Mouse (Mus musculus) limb, embryonic 11.5 days (tissue): ENCODE data around the gene Tmem178. TPM values are rescaled to one million over a fixed set of nuclear protein-coding genes. Genes with fewer than 3 reads are reported as not detected.
"Not testable (repeated sequence)": the region's sequence is repeated elsewhere in the genome, so short reads cannot be mapped to it uniquely, and the experiment has no call there.

Experiments
- ATAC-seq: fragments of 200-750 bp; cut with Nextera tagmentation; 2 replicates; pipeline ENCODE4 v1.8.0; 2017; ENCODE audit warnings: low read depth; ENCODE audit not compliant: insufficient number of reproducible peaks, low FRiP score, low TSS enrichment
- DNase-seq: peaks from one replicate; pipeline ENCODE4 v3.0.0-alpha.2; 2015; ENCODE audit warnings: low spot score
- H3K27ac ChIP-seq: fragments of 300-500 bp; sonication (generic); replicated peaks from 2 replicates; pipeline ENCODE4 v1.5.1; 2014; ENCODE audit warnings: low read depth, mild to moderate bottlenecking, low read length
- H3K27me3 ChIP-seq: fragments of 300-500 bp; sonication (generic); 2 replicates; pipeline ENCODE4 v1.6.1; 2014; ENCODE audit warnings: mild to moderate bottlenecking, low read length, mixed read lengths; ENCODE audit not compliant: control insufficient read depth, insufficient read depth
- H3K36me3 ChIP-seq: fragments of 300-500 bp; sonication (generic); 2 replicates; pipeline ENCODE4 v1.6.1; 2014; ENCODE audit warnings: mild to moderate bottlenecking, low read length, moderate library complexity, mixed read lengths; ENCODE audit not compliant: control insufficient read depth, insufficient read depth
- H3K4me1 ChIP-seq: fragments of 300-500 bp; sonication (generic); 2 replicates; pipeline ENCODE4 v1.6.1; 2014; ENCODE audit warnings: low read length, mixed read lengths; ENCODE audit not compliant: control insufficient read depth, insufficient read depth
- H3K4me2 ChIP-seq: fragments of 300-500 bp; sonication (generic); 2 replicates; pipeline ENCODE4 v1.6.1; 2014; ENCODE audit warnings: low read depth, mild to moderate bottlenecking, moderate library complexity; ENCODE audit not compliant: severe bottlenecking
- H3K4me3 ChIP-seq: fragments of 300-500 bp; sonication (generic); 2 replicates; pipeline ENCODE4 v1.5.1; 2014; ENCODE audit warnings: low read depth, low read length
- H3K9ac ChIP-seq: fragments of 300-500 bp; sonication (generic); 2 replicates; pipeline ENCODE4 v1.6.1; 2014; ENCODE audit warnings: mild to moderate bottlenecking, low read length
- H3K9me3 ChIP-seq: fragments of 300-500 bp; sonication (generic); 2 replicates; pipeline ENCODE4 v1.6.1; 2016; ENCODE audit warnings: low read length; ENCODE audit not compliant: control insufficient read depth
- WGBS: fragments of 180-500 bp; shearing (Covaris S2); extraction: QIAGEN DNeasy Blood & Tissue Kit; methylation state at CpG from one replicate; pipeline ENCODE4 v1.1.7; 2014; 5-methylcytosine and 5-hydroxymethylcytosine counted together
- polyA plus RNA-seq: library from polyadenylated mRNA; unstranded; fragments of >200 nt; fragmentation: Nextera tagmentation; extraction: Ambion mirVana; gene quantifications from 2 replicates; pipeline ENCODE4 v1.2.1, GENCODE M21; 2014

Gene Tmem178
- polyA plus RNA-seq, 1 experiment from 2014 or later = 6.9 TPM

GRCm38 (mm10) chr17:80936521-80936920 is 7.9 kb upstream of the Tmem178 start:
- 67% methylated on average over 5 of the region's 5 CpGs for WGBS
- Histone ChIP-seq H3K4me2 (no peak overlapping the region), H3K4me1 (no peaks in the 10 kb centered on the region), H3K9me3 (no peaks in the 10 kb centered on the region), H3K27me3 (no peaks in the 10 kb centered on the region), H3K27ac (no peak overlapping the region), H3K4me3 (no peak overlapping the region), H3K9ac (no peak overlapping the region), H3K36me3 (no peaks in the 10 kb centered on the region)
- DNase-seq (no peak), ATAC-seq (no peak)

- H3K27ac ChIP-seq = no peak overlapping the region
- H3K9me3 ChIP-seq = no peaks in the 10 kb centered on the region
- H3K4me2 ChIP-seq = no peak overlapping the region
- no peak for ATAC-seq
- H3K36me3 ChIP-seq = no peaks in the 10 kb centered on the region
- no peak overlapping the region for H3K9ac ChIP-seq
- no peak overlapping the region for H3K4me3 ChIP-seq
- 81% methylated on average over 7 of the region's 7 CpGs for WGBS
- H3K27me3 ChIP-seq = peaks cover 2% of the 10 kb centered on the region; the same call in 1 of the 2 replicates
- no peaks in the 10 kb centered on the region for H3K4me1 ChIP-seq
- no peak for DNase-seq
Measured at GRCm38 (mm10) chr17:80939833-80940232, 4.6 kb upstream of the Tmem178 start.

DNA sequence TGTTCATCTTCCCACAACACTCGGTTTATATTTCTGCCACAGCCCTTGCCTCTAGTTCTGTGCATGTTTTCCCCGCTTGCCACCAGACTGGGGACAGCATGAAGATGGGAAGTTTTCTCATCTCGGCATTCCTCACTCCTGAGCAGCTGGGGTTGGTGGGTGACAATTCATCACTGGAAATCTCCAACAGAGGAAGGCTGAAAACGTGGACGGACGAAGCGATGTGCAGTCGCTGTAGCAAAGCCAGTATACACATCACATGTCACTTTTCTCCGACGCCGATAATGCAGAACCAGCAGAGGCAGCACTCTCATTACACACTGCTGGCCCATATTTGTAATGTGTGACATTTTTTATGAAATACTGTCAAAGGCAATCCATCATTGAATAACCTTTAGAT is 2.6 kb upstream of the Tmem178 start:
- H3K27me3 ChIP-seq = peaks cover 8% of the 10 kb centered on the region; the same call in 1 of the 2 replicates
- no peak overlapping the region for H3K9ac ChIP-seq
- ATAC-seq (no peak), DNase-seq (no peak)
- H3K27ac ChIP-seq = no peak overlapping the region
- WGBS = 68% methylated on average over 11 of the region's 11 CpGs
- no peaks in the 10 kb centered on the region for H3K9me3 ChIP-seq
- H3K4me3 ChIP-seq = no peak overlapping the region
- no peaks in the 10 kb centered on the region for H3K36me3 ChIP-seq
- no peak overlapping the region for H3K4me2 ChIP-seq
- H3K4me1 ChIP-seq = no peaks in the 10 kb centered on the region

DNA sequence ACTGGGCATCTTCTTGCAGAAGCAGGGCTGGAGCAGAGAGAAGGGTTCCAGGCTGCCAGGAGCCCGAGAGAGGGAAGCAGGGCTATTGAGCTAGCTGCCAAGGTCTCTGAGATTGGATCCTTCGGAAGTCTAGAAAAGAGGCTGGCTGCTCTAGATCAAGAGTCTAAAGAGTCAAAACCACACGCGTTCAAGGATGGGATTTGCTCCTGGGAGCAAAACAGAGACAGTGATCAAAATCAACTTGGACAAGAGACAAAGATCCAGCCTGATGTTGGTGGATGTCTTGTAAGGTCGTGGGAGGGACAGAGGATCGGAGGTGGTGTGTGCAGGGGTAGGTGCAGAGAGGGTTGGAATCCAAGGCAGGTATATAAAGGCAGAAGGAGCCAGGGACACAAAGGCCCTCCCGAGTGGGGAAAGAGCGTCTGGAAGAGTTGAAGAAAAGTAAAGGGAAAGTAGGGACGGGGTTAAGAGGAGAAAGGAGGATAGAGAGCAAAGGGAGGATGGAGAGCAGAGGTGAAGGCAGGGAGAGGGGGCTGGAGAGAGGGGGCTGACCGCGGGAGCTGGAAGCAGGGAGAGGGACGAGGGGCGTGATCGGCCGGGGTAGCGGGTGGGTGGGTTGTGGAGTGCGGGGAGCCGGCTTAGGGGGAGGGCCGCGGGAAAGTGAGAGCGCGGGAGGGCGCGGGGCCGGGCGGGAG is 450 bp upstream of the Tmem178 start:
- peak overlapping the region; percentile 71 for H3K4me3 ChIP-seq
- WGBS = 3% methylated on average over 21 of the region's 26 CpGs

GRCm38 (mm10) chr17:80945510-80945909 is 1.1 kb downstream of the Tmem178 start:
- not testable (repeated sequence) for H3K9me3 ChIP-seq, H3K4me3 ChIP-seq, DNase-seq, H3K9ac ChIP-seq, H3K36me3 ChIP-seq, ATAC-seq, H3K27me3 ChIP-seq, H3K4me1 ChIP-seq, H3K27ac ChIP-seq
- 31% methylated on average over 8 of the region's 8 CpGs for WGBS
- H3K4me2 ChIP-seq = 0 out of 2 replicates have a peak overlapping the region, but pooled peaks have one; percentile 24

More for the DNA sequence above, 450 bp upstream of the Tmem178 start:
- DNase-seq = peak; percentile 36
- Histone ChIP-seq H3K4me2 (peak overlapping the region; percentile 99), H3K36me3 (no peaks in the 10 kb centered on the region), H3K9ac (peak overlapping the region; percentile 70), H3K9me3 (no peaks in the 10 kb centered on the region), H3K4me1 (no peaks in the 10 kb centered on the region), H3K27me3 (peaks cover 8% of the 10 kb centered on the region; the same call in 1 of the 2 replicates), H3K27ac (no peak overlapping the region)
- 0 out of 2 replicates have a peak, but pooled peaks have one; percentile 23 for ATAC-seq

DNA sequence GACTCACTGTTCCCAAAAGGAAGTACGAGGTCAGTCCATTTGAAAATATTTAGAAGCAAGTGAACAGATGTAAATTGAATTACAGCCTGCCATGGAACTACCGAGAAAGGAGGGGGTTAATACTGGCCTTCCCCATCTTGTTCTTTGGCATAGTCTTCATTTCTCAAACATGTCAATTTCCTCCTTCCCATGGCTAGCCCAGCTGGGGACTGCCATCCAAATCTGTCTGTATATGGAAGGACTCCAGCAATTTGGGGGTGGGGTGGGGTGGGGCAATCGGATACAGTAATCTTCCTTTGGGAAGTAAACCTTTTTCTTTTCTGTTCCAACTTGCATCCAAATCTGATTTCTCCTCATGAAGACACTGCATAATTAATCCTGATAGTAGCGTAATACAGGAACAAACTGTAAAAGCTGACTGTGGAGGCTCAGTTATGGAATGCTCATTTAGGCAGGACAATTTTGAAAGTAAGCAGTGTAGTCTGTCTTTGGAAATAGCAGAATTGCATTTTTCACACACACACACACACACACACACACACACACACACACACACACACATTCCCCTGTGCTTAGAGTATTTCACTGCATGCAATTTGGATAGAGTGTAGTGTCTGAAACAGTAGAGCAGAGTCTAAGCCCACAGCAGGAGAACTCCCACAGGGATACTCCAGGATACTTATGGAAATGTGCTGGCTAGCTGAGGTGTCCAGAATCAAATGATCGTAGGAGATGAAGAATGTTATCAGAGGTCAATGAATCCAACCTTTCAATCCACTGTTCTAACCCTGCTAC is 1.9 kb downstream of the Tmem178 start:
- Histone ChIP-seq H3K27ac (no peak overlapping the region), H3K9ac (no peak overlapping the region), H3K36me3 (no peaks in the 10 kb centered on the region), H3K27me3 (peaks cover 8% of the 10 kb centered on the region; the same call in 1 of the 2 replicates), H3K4me2 (no peak overlapping the region), H3K4me1 (no peaks in the 10 kb centered on the region), H3K4me3 (no peak overlapping the region), H3K9me3 (no peaks in the 10 kb centered on the region)
- DNase-seq = no peak
- no peak for ATAC-seq
- WGBS = 77% methylated on average over 5 of the region's 5 CpGs

GRCm38 (mm10) chr17:80947075-80947960 is 2.9 kb downstream of the Tmem178 start:
- no peak overlapping the region for H3K4me2 ChIP-seq
- no peaks in the 10 kb centered on the region for H3K9me3 ChIP-seq
- ATAC-seq = no peak
- peaks cover 8% of the 10 kb centered on the region; the same call in 1 of the 2 replicates for H3K27me3 ChIP-seq
- no peaks in the 10 kb centered on the region for H3K36me3 ChIP-seq
- H3K4me3 ChIP-seq = no peak overlapping the region
- 84% methylated on average over 12 of the region's 12 CpGs for WGBS
- no peak overlapping the region for H3K9ac ChIP-seq
- DNase-seq = no peak
- no peaks in the 10 kb centered on the region for H3K4me1 ChIP-seq
- H3K27ac ChIP-seq = no peak overlapping the region

- 87% methylated on average over 7 of the region's 7 CpGs for WGBS
- Histone ChIP-seq H3K4me1 (no peaks in the 10 kb centered on the region), H3K9ac (no peak overlapping the region), H3K27me3 (peaks cover 6% of the 10 kb centered on the region; the same call in 1 of the 2 replicates), H3K9me3 (no peaks in the 10 kb centered on the region), H3K36me3 (no peaks in the 10 kb centered on the region), H3K4me3 (no peak overlapping the region), H3K4me2 (no peak overlapping the region), H3K27ac (no peak overlapping the region)
- no peak for ATAC-seq
- DNase-seq = no peak
Measured at GRCm38 (mm10) chr17:80949382-80949781, 5.0 kb downstream of the Tmem178 start.
